Mouse (Mus musculus) layer of hippocampus, adult 18-20 months (tissue): ENCODE results near the gene Fkbp9. TPM values are rescaled to one million over a fixed set of nuclear protein-coding genes. Genes with fewer than 3 reads are reported as not detected.

Experiments
- total RNA-seq, 2 experiments: library from RNA; stranded (reverse); gene quantifications; 2 replicates each; pipeline ENCODE4 v1.2.3; 2021

Gene Fkbp9
- total RNA-seq, 2 experiments from 2014 or later = 30.2 to 30.5 TPM

Other genes with a start within 250 kb of the Fkbp9 start
- 10 to 100 TPM; 14.2 to 20.1 TPM for gene Lsm5, start 127.3 kb upstream of the Fkbp9 start, total RNA-seq
- gene Avl9, start 117.2 kb upstream of the Fkbp9 start, total RNA-seq = 10 to 100 TPM; 41.1 to 43.0 TPM
- 10 to 100 TPM; 52.9 to 55.2 TPM for gene Kbtbd2, start 34.2 kb upstream of the Fkbp9 start, total RNA-seq
- gene Nt5c3, start 91.9 kb downstream of the Fkbp9 start, total RNA-seq = 10 to 100 TPM; 38.2 to 38.6 TPM
- under 1 TPM; 0.20 to 0.43 TPM for gene Vmn1r4, start 92.0 kb downstream of the Fkbp9 start, total RNA-seq
- gene Vmn1r5, start 138.2 kb downstream of the Fkbp9 start, total RNA-seq = not detected
- gene Vmn1r6, start 165.2 kb downstream of the Fkbp9 start, total RNA-seq = not detected
- gene Vmn1r7, start 193.3 kb downstream of the Fkbp9 start, total RNA-seq = not detected
- not detected for gene Vmn1r8, start 200.2 kb downstream of the Fkbp9 start, total RNA-seq
- gene Vmn1r9, start 234.7 kb downstream of the Fkbp9 start, total RNA-seq = not detected